Mouse (Mus musculus) spleen, postnatal 14 days (tissue): ENCODE data around the gene Mylip.
A peak's percentile ranks its signal among the peaks of the same experiment; 100 is the strongest.

Experiments
- DNase-seq, 2 experiments: peaks; one replicate each; pipeline ENCODE4 v3.0.0; 2021 to 2022; ENCODE audit warnings: low spot score in 2 of 2

Mylip gene

DNA sequence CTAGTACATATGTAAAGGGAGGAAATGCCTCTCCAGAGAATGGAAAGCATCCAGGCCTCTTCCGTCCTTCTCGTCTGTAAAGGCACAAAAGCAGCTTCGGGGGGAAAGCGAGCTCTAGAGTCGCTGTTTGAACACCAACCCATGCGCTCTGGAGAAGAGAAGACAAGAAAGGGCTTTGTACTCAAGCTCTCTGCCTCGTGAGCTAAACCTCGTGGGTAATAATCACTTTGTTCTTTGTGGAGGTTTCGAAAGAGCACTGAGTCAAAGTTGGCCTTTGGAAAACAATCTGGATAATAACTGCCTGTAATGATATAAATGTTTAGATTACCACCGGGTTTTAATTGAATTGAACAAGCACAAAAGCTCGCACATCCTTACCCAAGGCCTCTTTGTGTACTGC lies 39.7 kb downstream of the Mylip start:
- no peak for DNase-seq

- no peak for DNase-seq
Observed at GRCm38 (mm10) chr13:45437134-45437533, 47.6 kb downstream of the Mylip start.

GRCm38 (mm10) chr13:45438853-45439252 lies 49.3 kb downstream of the Mylip start:
- DNase-seq: no peak

GRCm38 (mm10) chr13:45440226-45440625 lies 50.7 kb downstream of the Mylip start:
- no peak for DNase-seq

GRCm38 (mm10) chr13:45442451-45442850 lies 52.9 kb downstream of the Mylip start:
- DNase-seq: no peak

- DNase-seq: peak; percentile 13 to 39
Observed at GRCm38 (mm10) chr13:45442918-45443535, 53.5 kb downstream of the Mylip start.

GRCm38 (mm10) chr13:45444220-45444619 lies 54.7 kb downstream of the Mylip start:
- no peak for DNase-seq

DNA sequence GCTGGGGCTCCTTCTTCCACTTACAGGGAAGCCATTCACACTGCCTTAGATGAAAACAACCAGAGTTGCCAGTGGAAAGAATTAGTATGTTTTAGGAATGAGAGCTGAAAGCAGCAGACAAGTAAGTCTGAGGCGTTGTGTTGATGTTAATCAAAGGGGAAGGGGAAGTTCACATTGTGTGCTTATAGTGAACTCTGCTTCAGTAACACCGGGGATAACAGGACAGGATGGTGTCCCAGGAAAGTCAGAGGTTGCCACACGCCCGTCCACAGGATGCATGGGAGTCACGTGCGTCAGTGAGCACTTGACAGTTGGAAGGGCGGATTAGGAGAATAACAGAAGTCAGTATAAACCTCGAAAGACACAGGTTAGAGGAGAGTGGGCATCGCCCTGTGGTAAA lies 55.1 kb downstream of the Mylip start:
- DNase-seq: no peak

DNA sequence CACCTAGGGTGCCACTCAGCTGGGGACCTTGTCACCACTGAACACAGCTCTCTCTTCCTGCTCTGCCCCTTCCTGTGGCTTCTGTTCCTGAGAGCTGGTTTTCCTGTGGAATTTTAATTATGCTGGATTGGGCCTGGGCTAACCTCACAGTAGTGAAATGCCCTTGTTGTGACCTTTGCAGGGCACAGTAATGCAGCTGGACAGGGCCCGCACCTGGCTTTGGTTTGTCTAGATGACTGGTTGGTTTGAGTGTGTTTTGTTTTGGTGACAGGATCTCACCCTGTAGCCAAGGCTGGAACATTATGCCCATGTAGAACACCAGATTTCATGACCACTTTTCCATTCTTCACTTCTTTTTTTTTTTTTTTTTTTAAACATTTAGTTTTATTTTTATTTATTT lies 57.1 kb downstream of the Mylip start:
- DNase-seq: no peak

- DNase-seq: no peak
Observed at GRCm38 (mm10) chr13:45452437-45452836, 62.9 kb downstream of the Mylip start.

GRCm38 (mm10) chr13:45453033-45453432 lies 63.5 kb downstream of the Mylip start:
- no peak for DNase-seq

- no peak for DNase-seq
Observed at GRCm38 (mm10) chr13:45454044-45454443, 64.5 kb downstream of the Mylip start.

DNA sequence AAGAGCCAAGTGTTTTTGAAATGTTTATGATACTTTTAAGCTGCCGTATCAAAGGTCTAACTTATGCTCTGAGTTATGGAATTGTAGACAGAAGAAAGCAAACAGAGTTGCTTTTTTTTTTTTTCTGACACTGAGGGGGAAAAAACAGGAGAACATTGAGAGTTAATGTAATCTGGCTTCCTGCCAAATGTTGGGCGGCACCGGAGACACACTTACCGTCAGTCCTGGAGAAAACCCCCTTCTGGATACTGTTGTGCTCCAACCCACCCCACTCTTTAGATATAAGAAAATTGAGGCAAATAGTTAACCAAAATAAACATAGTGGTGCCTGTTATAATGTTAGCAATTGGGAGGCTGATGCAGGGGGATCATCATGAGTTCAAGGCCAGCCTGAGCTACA lies 65.1 kb downstream of the Mylip start:
- DNase-seq: no peak

- no peak for DNase-seq
Observed at GRCm38 (mm10) chr13:45455108-45455861, 65.7 kb downstream of the Mylip start.

DNA sequence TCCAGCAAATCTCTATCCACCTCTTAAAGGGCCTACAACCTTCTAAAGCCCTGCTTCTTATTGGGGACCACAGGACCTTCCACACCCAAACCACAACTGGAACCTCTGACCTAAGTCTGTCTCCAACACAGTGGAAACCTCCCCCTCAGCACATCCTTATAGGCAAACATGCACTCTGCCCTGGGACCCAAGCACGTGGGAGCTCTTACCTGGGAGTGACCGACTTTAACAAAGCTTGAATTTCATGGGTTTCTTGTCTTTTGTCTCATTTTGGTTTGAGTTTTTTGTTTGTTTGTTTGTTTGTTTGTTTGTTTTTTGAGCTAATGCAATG lies 66.3 kb downstream of the Mylip start:
- no peak for DNase-seq

DNA sequence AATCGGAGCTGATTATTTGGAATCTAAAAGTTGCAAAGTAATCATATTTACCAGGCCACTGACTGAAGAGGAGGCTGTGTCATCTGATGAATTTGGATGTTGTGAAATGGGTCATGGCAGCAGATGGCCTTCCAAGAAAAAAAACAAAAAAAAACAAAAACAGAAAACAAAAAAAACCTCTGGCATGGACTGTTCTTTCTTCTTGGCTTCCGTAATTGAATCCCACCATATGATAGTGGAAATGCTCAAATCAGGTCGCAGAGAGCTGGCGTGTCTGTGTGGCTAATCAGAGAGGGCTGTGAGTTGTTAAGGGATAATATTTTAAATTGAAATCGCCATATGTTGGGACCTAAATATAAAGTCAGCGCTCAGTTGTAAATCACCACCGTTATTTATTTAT lies 67.9 kb downstream of the Mylip start:
- DNase-seq: no peak

DNA sequence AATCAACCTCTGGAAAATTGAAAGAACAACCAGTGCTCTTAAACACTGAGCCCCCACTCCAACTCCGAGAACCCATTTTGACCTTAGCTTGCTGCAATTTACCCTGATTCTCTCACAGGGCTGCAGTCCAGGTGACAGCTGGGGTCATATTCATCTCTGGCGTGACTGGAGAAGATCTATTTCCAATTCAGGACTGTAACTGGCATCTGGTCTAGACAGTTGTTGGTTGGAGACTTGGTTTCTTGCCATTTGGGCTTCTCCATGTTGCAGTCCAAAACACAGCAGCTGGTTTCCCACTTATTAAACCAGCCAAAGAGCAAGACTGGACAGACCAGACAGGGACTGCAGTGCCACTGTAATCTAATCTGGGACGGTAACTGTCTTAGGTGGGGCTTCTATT lies 70.6 kb downstream of the Mylip start:
- DNase-seq: no peak

GRCm38 (mm10) chr13:45461370-45461958 lies 71.9 kb downstream of the Mylip start:
- DNase-seq: no peak
